Mouse (Mus musculus) fat pad, adult 2 months (tissue): ENCODE measurements around the gene Sh3pxd2a.

Experiments
- DNase-seq: peaks from one replicate; pipeline ENCODE4 v3.0.0-alpha.2; 2011; ENCODE audit warnings: low read depth, low spot score; ENCODE audit errors: extremely low read depth

Sh3pxd2a gene

DNA sequence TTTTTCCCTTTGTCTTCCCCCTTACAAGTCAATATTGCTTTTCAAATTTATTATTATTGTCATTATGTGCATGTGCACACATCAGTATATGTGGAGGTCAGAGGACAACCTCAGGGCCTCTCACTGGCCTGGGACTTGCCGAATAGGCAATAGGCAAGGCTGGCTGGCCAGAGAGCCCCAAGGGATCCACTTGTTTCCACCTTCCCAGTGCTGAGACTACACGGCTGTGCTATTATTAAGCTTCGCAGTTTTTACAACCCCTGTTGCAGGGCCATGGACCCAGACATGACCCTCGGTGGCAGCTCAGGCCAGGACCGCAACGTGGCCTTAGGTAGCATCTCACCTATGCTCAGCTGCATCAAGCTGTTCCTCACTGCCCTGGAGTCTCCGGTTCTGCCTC lies 251.8 kb downstream of the Sh3pxd2a start:
- DNase-seq = no peak

DNA sequence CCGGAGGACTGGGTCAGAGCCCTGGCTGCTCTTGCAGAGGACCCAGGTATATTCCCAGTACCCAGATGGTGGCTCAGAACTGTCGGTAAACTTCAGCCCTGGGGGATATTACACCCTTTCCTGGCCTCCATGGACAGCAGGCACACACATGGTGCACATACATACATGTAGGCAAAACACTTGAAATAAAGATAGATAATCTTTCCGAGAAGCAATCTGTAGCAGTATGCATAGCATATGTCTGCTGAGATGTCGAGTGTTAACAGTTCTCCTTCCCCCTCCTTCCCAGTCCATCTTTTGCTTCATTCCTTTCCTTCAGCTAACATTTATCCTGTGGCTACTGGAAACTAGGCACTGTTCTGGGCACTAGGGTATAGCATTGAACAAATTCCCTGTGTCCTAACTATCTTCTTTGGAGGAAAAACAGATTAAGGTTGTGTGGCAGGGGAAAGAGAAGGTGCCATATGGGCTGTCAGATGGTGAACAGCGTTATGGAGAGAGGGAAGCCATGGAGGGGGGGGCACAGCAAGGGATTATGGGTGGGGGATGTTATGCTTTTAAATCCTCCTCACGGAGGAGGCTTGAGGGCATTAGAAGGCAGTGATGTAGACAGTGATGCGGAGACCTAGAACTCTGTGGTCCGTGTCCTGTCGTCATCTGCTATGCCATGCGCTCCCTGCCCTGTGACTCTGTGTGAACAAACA lies 252.4 kb downstream of the Sh3pxd2a start:
- DNase-seq = no peak

DNA sequence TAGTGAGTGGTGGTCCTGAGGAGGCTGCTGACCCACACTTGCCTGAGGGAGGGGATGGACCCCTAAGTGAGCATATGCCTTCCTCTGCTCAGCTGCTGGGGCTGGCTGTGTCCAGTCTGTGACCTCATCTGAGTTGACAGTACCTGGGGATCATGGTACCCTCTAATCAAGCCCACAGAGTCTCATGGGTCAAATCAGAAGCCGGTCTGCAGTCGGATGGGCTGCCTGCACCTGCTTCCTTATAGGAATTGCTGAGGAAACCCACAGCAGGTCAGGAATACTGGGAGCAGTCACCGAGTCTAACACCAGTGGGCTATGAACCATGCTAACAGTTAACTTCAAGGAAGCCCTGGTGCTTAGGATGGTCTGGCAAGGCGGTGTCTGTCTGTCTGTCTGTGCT lies 253.8 kb downstream of the Sh3pxd2a start:
- DNase-seq = no peak
